Mouse (Mus musculus): ENCODE measurements around the gene Nabp1. TPM values are rescaled to one million over a fixed set of nuclear protein-coding genes. Genes with fewer than 3 reads are reported as not detected.
A peak's percentile ranks its signal among the peaks of the same experiment; 100 is the strongest.

Nabp1 gene
- 28.6 and 33.1 TPM in 2 replicates for polyA plus RNA-seq (2012; rRNA removed)

GRCm38 (mm10) chr1:51478262-51479026, at the start of gene Nabp1:
TSS of gene Nabp1 (minus strand) at chr1:51478425.
- Histone ChIP-seq H3K27ac (ENCODE audit: insufficient read depth, low read depth, low read length) (peak within 1 kb of the TSS; percentile 95), H3K36me3 (ENCODE audit: control insufficient read depth, insufficient read depth, low read length) (peaks cover 1% of the 10 kb centered on the region; the same call in 1 of the 2 replicates), H3K4me3 (ENCODE audit: insufficient read depth, low read depth, low read length) (peak within 1 kb of the TSS; percentile 74), H3K4me1 (ENCODE audit: control insufficient read depth, insufficient read depth, low read length) (peaks cover 2% of the 10 kb centered on the region; the same call in 1 of the 2 replicates), H3K27me3 (replicated peaks; ENCODE audit: control insufficient read depth, insufficient read depth, low read length) (no peaks in the 10 kb centered on the region)
- TF ChIP-seq CTCF (conservative IDR thresholded peaks at IDR 0.05; ENCODE audit: insufficient read depth, insufficient read length, low read depth, low read length) (no peak), POLR2A (IDR thresholded peaks at IDR 0.05; ENCODE audit: low read depth, low read length) (peak; percentile 100)
- WGBS, result under 1% methylated on average over 51 of the region's 51 CpGs
- peak; percentile 99 for DNase-seq

- H3K4me1 ChIP-seq (ENCODE audit: control insufficient read depth, insufficient read depth, low read length), result peaks cover 25% of the 10 kb centered on the region
- H3K4me3 ChIP-seq (ENCODE audit: insufficient read depth, low read depth, low read length), result no peak overlapping the region
- H3K27me3 ChIP-seq (replicated peaks; ENCODE audit: control insufficient read depth, insufficient read depth, low read length), result no peaks in the 10 kb centered on the region
- no peak for TF ChIP-seq POLR2A (IDR thresholded peaks at IDR 0.05; ENCODE audit: low read depth, low read length)
- no peak for TF ChIP-seq CTCF (conservative IDR thresholded peaks at IDR 0.05; ENCODE audit: insufficient read depth, insufficient read length, low read depth, low read length)
- no peaks in the 10 kb centered on the region for H3K36me3 ChIP-seq (ENCODE audit: control insufficient read depth, insufficient read depth, low read length)
- whole genome bisulfite sequencing, result 42% methylated on average over 1 of the region's 1 CpGs
- DNase-seq, result no peak
- no peak overlapping the region for H3K27ac ChIP-seq (ENCODE audit: insufficient read depth, low read depth, low read length)
Measured at GRCm38 (mm10) chr1:51525563-51526265, 47.5 kb upstream of the Nabp1 start.

GRCm38 (mm10) chr1:51521651-51522050, 43.4 kb upstream of the Nabp1 start:
- Histone ChIP-seq H3K4me1 (ENCODE audit: control insufficient read depth, insufficient read depth, low read length) (no peaks in the 10 kb centered on the region), H3K27ac (ENCODE audit: insufficient read depth, low read depth, low read length) (no peak overlapping the region), H3K4me3 (ENCODE audit: insufficient read depth, low read depth, low read length) (no peak overlapping the region), H3K36me3 (ENCODE audit: control insufficient read depth, insufficient read depth, low read length) (no peaks in the 10 kb centered on the region), H3K27me3 (replicated peaks; ENCODE audit: control insufficient read depth, insufficient read depth, low read length) (no peaks in the 10 kb centered on the region; the same call in 1 of the 2 replicates)
- DNase-seq, result no peak
- WGBS, result 85% methylated on average over 8 of the region's 8 CpGs
- TF ChIP-seq POLR2A (IDR thresholded peaks at IDR 0.05; ENCODE audit: low read depth, low read length), result no peak
- no peak for TF ChIP-seq CTCF (conservative IDR thresholded peaks at IDR 0.05; ENCODE audit: insufficient read depth, insufficient read length, low read depth, low read length)

GRCm38 (mm10) chr1:51520246-51520780, 42.1 kb upstream of the Nabp1 start:
- Histone ChIP-seq H3K27ac (ENCODE audit: insufficient read depth, low read depth, low read length) (no peak overlapping the region), H3K27me3 (replicated peaks; ENCODE audit: control insufficient read depth, insufficient read depth, low read length) (no peaks in the 10 kb centered on the region; the same call in 1 of the 2 replicates), H3K4me3 (ENCODE audit: insufficient read depth, low read depth, low read length) (no peak overlapping the region), H3K36me3 (ENCODE audit: control insufficient read depth, insufficient read depth, low read length) (no peaks in the 10 kb centered on the region), H3K4me1 (ENCODE audit: control insufficient read depth, insufficient read depth, low read length) (peaks cover 4% of the 10 kb centered on the region; the same call in 1 of the 2 replicates)
- WGBS, result 68% methylated on average over 5 of the region's 5 CpGs
- TF ChIP-seq POLR2A (IDR thresholded peaks at IDR 0.05; ENCODE audit: low read depth, low read length) (no peak), CTCF (conservative IDR thresholded peaks at IDR 0.05; ENCODE audit: insufficient read depth, insufficient read length, low read depth, low read length) (no peak)
- DNase-seq, result no peak

- no peak for DNase-seq
- TF ChIP-seq POLR2A (IDR thresholded peaks at IDR 0.05; ENCODE audit: low read depth, low read length), result no peak
- no peak for TF ChIP-seq CTCF (conservative IDR thresholded peaks at IDR 0.05; ENCODE audit: insufficient read depth, insufficient read length, low read depth, low read length)
- peaks cover 15% of the 10 kb centered on the region for H3K4me1 ChIP-seq (ENCODE audit: control insufficient read depth, insufficient read depth, low read length)
- H3K36me3 ChIP-seq (ENCODE audit: control insufficient read depth, insufficient read depth, low read length), result no peaks in the 10 kb centered on the region
- H3K4me3 ChIP-seq (ENCODE audit: insufficient read depth, low read depth, low read length), result no peak overlapping the region
- 89% methylated on average over 3 of the region's 3 CpGs for WGBS
- H3K27me3 ChIP-seq (replicated peaks; ENCODE audit: control insufficient read depth, insufficient read depth, low read length), result no peaks in the 10 kb centered on the region; the same call in 1 of the 2 replicates
- H3K27ac ChIP-seq (ENCODE audit: insufficient read depth, low read depth, low read length), result no peak overlapping the region
Measured at GRCm38 (mm10) chr1:51519112-51519511, 40.9 kb upstream of the Nabp1 start.

GRCm38 (mm10) chr1:51515625-51516024, 37.4 kb upstream of the Nabp1 start:
- H3K27ac ChIP-seq (ENCODE audit: insufficient read depth, low read depth, low read length), result 0 out of 2 replicates have a peak overlapping the region, but pooled peaks have one; percentile 7
- H3K27me3 ChIP-seq (replicated peaks; ENCODE audit: control insufficient read depth, insufficient read depth, low read length), result no peaks in the 10 kb centered on the region; the same call in 1 of the 2 replicates
- H3K36me3 ChIP-seq (ENCODE audit: control insufficient read depth, insufficient read depth, low read length), result no peaks in the 10 kb centered on the region
- TF ChIP-seq CTCF (conservative IDR thresholded peaks at IDR 0.05; ENCODE audit: insufficient read depth, insufficient read length, low read depth, low read length) (no peak), POLR2A (IDR thresholded peaks at IDR 0.05; ENCODE audit: low read depth, low read length) (no peak)
- 60% methylated on average over 2 of the region's 2 CpGs for WGBS
- H3K4me1 ChIP-seq (ENCODE audit: control insufficient read depth, insufficient read depth, low read length), result peaks cover 30% of the 10 kb centered on the region
- no peak overlapping the region for H3K4me3 ChIP-seq (ENCODE audit: insufficient read depth, low read depth, low read length)
- no peak for DNase-seq

All from kidney, adult 2 months (tissue).